In the genomic region with DNA sequence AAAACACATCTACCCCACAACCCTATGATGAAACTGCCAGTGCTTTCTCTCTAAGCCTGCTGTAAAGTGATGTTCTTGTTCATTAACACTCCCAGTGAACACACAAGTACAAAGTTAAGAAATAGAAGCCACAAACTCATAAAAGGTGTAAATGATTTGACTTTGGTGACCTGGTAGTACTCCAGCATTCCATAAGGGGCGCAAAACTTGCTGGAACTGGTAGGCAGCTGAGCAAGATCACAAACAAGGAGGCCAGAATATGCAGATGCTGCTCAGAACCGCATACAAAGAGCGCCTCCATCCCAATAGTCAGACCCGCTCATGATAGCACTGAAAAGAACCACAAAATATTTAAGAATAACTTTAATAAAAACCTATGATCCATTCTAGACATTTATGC, we compare ENCODE assay signal across 17 mouse cellular contexts.
DNase-seq lines count a peak whose midpoint lies in the region; ATAC-seq and TF ChIP-seq lines count a peak whose summit lies in the region.
"Had no signal": no experiment of that assay in that cellular context is flagged by ENCODE, and none has a peak within 500 bp of the region (broad histone marks: within the 10 kb centered on the region; RNA-seq: fewer than 3 reads in every experiment).

No protein-coding gene starts in this region.

- no peak overlapping the region for H3K27ac ChIP-seq in forebrain, postnatal 0 days (ENCODE audit: low read depth, low read length)
- no peak overlapping the region for H3K27ac ChIP-seq in forebrain, embryonic 15.5 days (replicated peaks)
- no peak overlapping the region for H3K27ac ChIP-seq in liver, postnatal 0 days (ENCODE audit: low read depth)
- no peak overlapping the region for H3K27ac ChIP-seq in limb, embryonic 11.5 days (replicated peaks; ENCODE audit: low read depth, low read length)
- H3K27ac ChIP-seq: limb, embryonic 12.5 days; liver, embryonic 15.5 days; macrophage; midbrain, embryonic 15.5 days; neural tube, embryonic 13.5 days had no signal

- no peak for ATAC-seq in forebrain, postnatal 0 days
- ATAC-seq in forebrain, embryonic 15.5 days (replicated peaks): no peak
- no peak for ATAC-seq in liver, postnatal 0 days
- ATAC-seq in limb, embryonic 11.5 days (ENCODE audit: insufficient number of reproducible peaks, low FRiP score, low TSS enrichment, low read depth): no peak
- no peak for ATAC-seq in CD4-positive, CD25-positive, alpha-beta regulatory T cell, adult 4 months
- ATAC-seq: midbrain, embryonic 15.5 days had no signal

- no peak overlapping the region for H3K4me2 ChIP-seq in forebrain, postnatal 0 days (ENCODE audit: low read depth)
- no peak overlapping the region for H3K4me2 ChIP-seq in forebrain, embryonic 15.5 days (replicated peaks)
- no peak overlapping the region for H3K4me2 ChIP-seq in liver, postnatal 0 days (ENCODE audit: low read depth, low read length)
- no peak overlapping the region for H3K4me2 ChIP-seq in limb, embryonic 11.5 days (ENCODE audit: low read depth, severe bottlenecking)
- H3K4me2 ChIP-seq: limb, embryonic 12.5 days; liver, embryonic 15.5 days; midbrain, embryonic 15.5 days; neural tube, embryonic 13.5 days had no signal

- TF ChIP-seq CTCF in forebrain, postnatal 0 days (IDR thresholded peaks at IDR 0.05; ENCODE audit: low read depth): peak; percentile 32; the same call in 1 of the 2 replicates
- TF ChIP-seq CTCF in liver, postnatal 0 days (IDR thresholded peaks at IDR 0.05; ENCODE audit: low read depth): peak; percentile 10; the same call in 1 of the 2 replicates
- TF ChIP-seq CTCF in brain, embryonic 14.5 days (IDR thresholded peaks at IDR 0.05; ENCODE audit: borderline replicate concordance, extremely low read depth, insufficient read depth, insufficient read length): peak; percentile 46; the same call in 1 of the 2 replicates

- no peak for TF ChIP-seq EP300 in liver, postnatal 0 days (IDR thresholded peaks at IDR 0.05; ENCODE audit: low read depth)

- no peak for TF ChIP-seq POLR2A in brain, embryonic 14.5 days (IDR thresholded peaks at IDR 0.05; ENCODE audit: borderline replicate concordance, extremely low read depth, insufficient read depth, insufficient read length, poor library complexity, severe bottlenecking)

- DNase-seq in forebrain, postnatal 0 days: no peak
- DNase-seq in liver, postnatal 0 days: no peak
- DNase-seq in liver: no peak
- no peak for DNase-seq in brain, embryonic 14.5 days (ENCODE audit: low read depth)
- DNase-seq in limb, embryonic 11.5 days (ENCODE audit: low spot score): peak; percentile 45
- DNase-seq in thymus, postnatal 0 days (ENCODE audit: low spot score): no peak
- DNase-seq: adrenal gland, postnatal 36 days; cerebellum, postnatal 10 days; right cerebral cortex, postnatal 25 days; thymus, adult 18-20 months had no signal

- no peak overlapping the region for H3K4me3 ChIP-seq in forebrain, postnatal 0 days (ENCODE audit: low read depth, low read length)
- H3K4me3 ChIP-seq in forebrain, embryonic 15.5 days: no peak overlapping the region
- H3K4me3 ChIP-seq in liver, postnatal 0 days (ENCODE audit: low read depth, low read length): no peak overlapping the region
- no peak overlapping the region for H3K4me3 ChIP-seq in limb, embryonic 11.5 days (ENCODE audit: low read depth, low read length)
- H3K4me3 ChIP-seq: limb, embryonic 12.5 days; liver, embryonic 15.5 days; midbrain, embryonic 15.5 days; neural tube, embryonic 13.5 days had no signal

- no peaks in the 10 kb centered on the region for H3K27me3 ChIP-seq in forebrain, postnatal 0 days (ENCODE audit: insufficient read depth, low read length)
- H3K27me3 ChIP-seq in forebrain, embryonic 15.5 days: no peaks in the 10 kb centered on the region
- 0 out of 2 replicates have a peak, but pooled peaks cover 2% of the 10 kb centered on the region for H3K27me3 ChIP-seq in liver, postnatal 0 days (ENCODE audit: insufficient read depth, low read length)
- no peaks in the 10 kb centered on the region for H3K27me3 ChIP-seq in limb, embryonic 11.5 days (ENCODE audit: control insufficient read depth, insufficient read depth, low read length)
- H3K27me3 ChIP-seq: limb, embryonic 12.5 days; liver, embryonic 15.5 days; midbrain, embryonic 15.5 days; neural tube, embryonic 13.5 days had no signal

- no peaks in the 10 kb centered on the region for H3K9me3 ChIP-seq in forebrain, postnatal 0 days (ENCODE audit: low read length)
- no peaks in the 10 kb centered on the region for H3K9me3 ChIP-seq in forebrain, embryonic 15.5 days
- H3K9me3 ChIP-seq in liver, postnatal 0 days (ENCODE audit: low read length): no peaks in the 10 kb centered on the region
- H3K9me3 ChIP-seq in limb, embryonic 11.5 days (ENCODE audit: control insufficient read depth, low read length): no peaks in the 10 kb centered on the region
- H3K9me3 ChIP-seq: limb, embryonic 12.5 days; liver, embryonic 15.5 days; midbrain, embryonic 15.5 days; neural tube, embryonic 13.5 days had no signal

- H3K36me3 ChIP-seq in forebrain, postnatal 0 days (ENCODE audit: insufficient read depth): no peaks in the 10 kb centered on the region
- H3K36me3 ChIP-seq in forebrain, embryonic 15.5 days: no peaks in the 10 kb centered on the region
- H3K36me3 ChIP-seq in liver, postnatal 0 days (replicated peaks; ENCODE audit: insufficient read depth, low read length): no peaks in the 10 kb centered on the region
- no peaks in the 10 kb centered on the region for H3K36me3 ChIP-seq in limb, embryonic 11.5 days (ENCODE audit: control insufficient read depth, insufficient read depth, low read length)
- H3K36me3 ChIP-seq: limb, embryonic 12.5 days; liver, embryonic 15.5 days; midbrain, embryonic 15.5 days; neural tube, embryonic 13.5 days had no signal

- 58% methylated on average over 4 of the region's 4 CpGs for WGBS in forebrain, postnatal 0 days
- WGBS in forebrain, embryonic 15.5 days: 59% methylated on average over 4 of the region's 4 CpGs
- 30% methylated on average over 4 of the region's 4 CpGs for WGBS in liver, postnatal 0 days (ENCODE audit: insufficient replicate concordance)
- 28% methylated on average over 4 of the region's 4 CpGs for WGBS in limb, embryonic 11.5 days

- H3K4me1 ChIP-seq in forebrain, postnatal 0 days (ENCODE audit: insufficient read depth): peaks cover 4% of the 10 kb centered on the region; the same call in 1 of the 2 replicates
- peaks cover 7% of the 10 kb centered on the region; the same call in 1 of the 2 replicates for H3K4me1 ChIP-seq in forebrain, embryonic 15.5 days
- H3K4me1 ChIP-seq in liver, postnatal 0 days (ENCODE audit: insufficient read depth): no peaks in the 10 kb centered on the region
- H3K4me1 ChIP-seq in limb, embryonic 11.5 days (ENCODE audit: control insufficient read depth, insufficient read depth, low read length): no peaks in the 10 kb centered on the region
- H3K4me1 ChIP-seq: liver, embryonic 15.5 days; midbrain, embryonic 15.5 days had no signal

- no peak overlapping the region for H3K9ac ChIP-seq in forebrain, postnatal 0 days
- H3K9ac ChIP-seq in forebrain, embryonic 15.5 days (replicated peaks): no peak overlapping the region
- H3K9ac ChIP-seq in liver, postnatal 0 days (replicated peaks): no peak overlapping the region
- no peak overlapping the region for H3K9ac ChIP-seq in limb, embryonic 11.5 days (ENCODE audit: low read length)
- H3K9ac ChIP-seq: limb, embryonic 12.5 days; liver, embryonic 15.5 days; midbrain, embryonic 15.5 days; neural tube, embryonic 13.5 days had no signal
